Mouse (Mus musculus) heart, postnatal 0 days (tissue): Measurements from ENCODE around the gene Fgfr2.

Experiments used
- CTCF ChIP-seq: IDR thresholded peaks from 2 replicates; pipeline ENCODE4 v1.5.1; 2016; ENCODE audit warnings: antibody characterized with exemption, control low read depth, low read depth
- EP300 ChIP-seq: IDR thresholded peaks from 2 replicates; pipeline ENCODE4 v1.6.1; 2016; ENCODE audit warnings: antibody characterized with exemption, low read depth

- TF ChIP-seq CTCF (no peak), EP300 (no peak)
These were observed 2164.6 kb downstream of the Fgfr2 start for GRCm38 (mm10) chr7:130958551-130958950.
